Mouse (Mus musculus) intestine, postnatal 0 days (tissue): Measurements from ENCODE around the gene Kdelr3. TPM values are rescaled to one million over a fixed set of nuclear protein-coding genes. Genes with fewer than 3 reads are reported as not detected.
A peak's percentile ranks its signal among the peaks of the same experiment; 100 is the strongest.

ENCODE experiments used
- ATAC-seq: fragments of 200-750 bp; cut with Nextera tagmentation; 2 replicates; pipeline ENCODE4 v1.8.0; 2017; ENCODE audit warnings: mild to moderate bottlenecking, moderate TSS enrichment, moderate library complexity
- H3K27ac ChIP-seq: fragments of 300-500 bp; sonication (generic); 2 replicates; pipeline ENCODE4 v1.5.1; 2014; ENCODE audit warnings: mild to moderate bottlenecking, low read depth, low read length, moderate library complexity
- H3K27me3 ChIP-seq: fragments of 300-500 bp; sonication (generic); replicated peaks from 2 replicates; pipeline ENCODE4 v1.6.1; 2014; ENCODE audit warnings: low read length, mixed read lengths; ENCODE audit not compliant: control insufficient read depth, insufficient read depth
- H3K36me3 ChIP-seq: fragments of 300-500 bp; sonication (generic); 2 replicates; pipeline ENCODE4 v1.6.1; 2014; ENCODE audit warnings: mild to moderate bottlenecking, moderate library complexity; ENCODE audit not compliant: control insufficient read depth, insufficient read depth
- H3K4me1 ChIP-seq: fragments of 300-500 bp; sonication (generic); replicated peaks from 2 replicates; pipeline ENCODE4 v1.6.1; 2014; ENCODE audit warnings: antibody characterized with exemption, low read length, mixed read lengths; ENCODE audit not compliant: control insufficient read depth, insufficient read depth
- H3K4me2 ChIP-seq: fragments of 300-500 bp; sonication (generic); replicated peaks from 2 replicates; pipeline ENCODE4 v1.6.1; 2014; ENCODE audit warnings: low read depth, mild to moderate bottlenecking, moderate library complexity
- H3K4me3 ChIP-seq: fragments of 300-500 bp; sonication (generic); 2 replicates; pipeline ENCODE4 v1.5.1; 2014; ENCODE audit warnings: low read depth, low read length
- H3K9ac ChIP-seq: fragments of 300-500 bp; sonication (generic); 2 replicates; pipeline ENCODE4 v1.6.1; 2014; ENCODE audit warnings: mild to moderate bottlenecking, low read depth, low read length
- H3K9me3 ChIP-seq: fragments of 300-500 bp; sonication (generic); 2 replicates; pipeline ENCODE4 v1.6.1; 2016; ENCODE audit warnings: mixed run types; ENCODE audit not compliant: control insufficient read depth
- CTCF ChIP-seq: sonication (generic); IDR thresholded peaks from 2 replicates; pipeline ENCODE4 v1.5.1; 2016; ENCODE audit warnings: low read depth, mild to moderate bottlenecking, control low read depth, antibody characterized with exemption, moderate library complexity
- WGBS: fragments of 180-500 bp; shearing (Covaris S2); extraction: QIAGEN DNeasy Blood & Tissue Kit; methylation state at CpG from one replicate; pipeline ENCODE4 v1.1.7; 2014; 5-methylcytosine and 5-hydroxymethylcytosine counted together
- polyA plus RNA-seq: library from polyadenylated mRNA; unstranded; fragments of >200 nt; fragmentation: Nextera tagmentation; extraction: Ambion mirVana; gene quantifications from 2 replicates; pipeline ENCODE4 v1.2.1, GENCODE M21; 2015

The Kdelr3 gene
- polyA plus RNA-seq, 1 experiment from 2014 or later, result 95.2 TPM

DNA sequence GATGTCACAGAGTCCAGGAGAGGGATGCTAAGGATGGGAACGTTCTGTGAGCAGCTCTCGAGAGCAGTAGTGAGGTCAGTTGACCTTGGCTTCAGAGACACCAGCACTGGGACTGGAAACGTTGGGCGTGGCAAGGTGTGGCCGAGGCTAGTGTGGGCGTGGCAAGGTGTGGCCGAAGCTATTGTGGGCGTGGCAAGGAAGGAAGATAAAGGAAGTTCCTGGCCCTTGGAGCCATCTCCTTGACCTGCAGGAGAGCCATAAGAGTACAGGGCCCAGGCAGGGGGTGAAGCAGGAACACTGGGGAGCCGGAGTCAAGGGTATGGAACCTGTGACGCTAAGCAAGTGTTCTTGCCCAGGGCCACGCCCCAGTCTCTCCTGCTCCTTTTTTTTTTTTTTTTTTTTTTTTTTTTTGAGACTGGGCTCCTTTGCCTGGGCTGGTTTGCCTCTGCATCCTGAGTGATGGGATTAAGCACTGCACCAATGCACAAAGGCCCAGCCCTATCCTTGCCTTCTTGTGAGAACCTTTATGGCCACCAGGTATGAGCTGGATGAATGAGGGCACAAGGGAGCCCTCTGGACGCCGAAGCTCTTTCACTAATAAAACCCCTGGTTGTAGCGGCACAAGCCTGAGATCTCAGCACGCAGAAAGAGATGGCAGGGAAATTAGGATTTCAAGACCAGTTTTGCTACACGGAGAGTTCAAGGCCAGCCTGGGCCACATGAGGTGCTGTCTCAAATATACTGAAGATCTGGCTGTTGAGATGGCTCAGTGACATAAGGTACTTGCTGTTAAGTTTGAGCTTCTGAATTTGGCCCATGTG is 3.4 kb downstream of the Kdelr3 start:
- Histone ChIP-seq H3K27ac (no peak overlapping the region), H3K4me1 (peaks cover 3% of the 10 kb centered on the region; the same call in 1 of the 2 replicates), H3K4me2 (no peak overlapping the region), H3K9ac (no peak overlapping the region), H3K4me3 (no peak overlapping the region), H3K27me3 (peaks cover 14% of the 10 kb centered on the region; the same call in 1 of the 2 replicates), H3K9me3 (no peaks in the 10 kb centered on the region), H3K36me3 (peaks cover 14% of the 10 kb centered on the region; the same call in 1 of the 2 replicates)
- TF ChIP-seq CTCF, result no peak
- WGBS, result 43% methylated on average over 16 of the region's 16 CpGs
- no peak for ATAC-seq

DNA sequence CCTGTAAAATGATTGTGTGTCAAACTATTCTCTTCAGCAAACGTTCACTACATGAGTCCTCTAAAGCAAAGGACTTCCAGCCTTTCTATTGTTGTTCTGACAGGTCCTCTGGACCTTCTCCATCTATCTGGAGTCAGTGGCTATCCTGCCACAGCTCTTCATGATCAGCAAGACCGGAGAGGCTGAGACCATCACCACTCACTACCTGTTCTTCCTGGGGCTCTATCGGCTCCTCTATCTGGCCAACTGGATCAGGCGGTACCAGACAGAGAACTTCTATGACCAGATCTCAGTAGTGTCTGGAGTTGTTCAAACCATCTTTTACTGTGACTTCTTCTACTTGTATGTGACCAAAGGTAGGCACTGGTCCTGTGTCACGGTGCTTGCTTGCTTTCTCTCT is 9.4 kb downstream of the Kdelr3 start:
- TF ChIP-seq CTCF, result no peak
- no peak overlapping the region for H3K4me2 ChIP-seq
- no peak overlapping the region for H3K27ac ChIP-seq
- peaks cover 50% of the 10 kb centered on the region for H3K36me3 ChIP-seq
- ATAC-seq, result no peak
- no peak overlapping the region for H3K4me3 ChIP-seq
- H3K27me3 ChIP-seq, result no peaks in the 10 kb centered on the region
- H3K9ac ChIP-seq, result no peak overlapping the region
- no peaks in the 10 kb centered on the region for H3K4me1 ChIP-seq
- WGBS, result 88% methylated on average over 5 of the region's 5 CpGs
- H3K9me3 ChIP-seq, result no peaks in the 10 kb centered on the region

DNA sequence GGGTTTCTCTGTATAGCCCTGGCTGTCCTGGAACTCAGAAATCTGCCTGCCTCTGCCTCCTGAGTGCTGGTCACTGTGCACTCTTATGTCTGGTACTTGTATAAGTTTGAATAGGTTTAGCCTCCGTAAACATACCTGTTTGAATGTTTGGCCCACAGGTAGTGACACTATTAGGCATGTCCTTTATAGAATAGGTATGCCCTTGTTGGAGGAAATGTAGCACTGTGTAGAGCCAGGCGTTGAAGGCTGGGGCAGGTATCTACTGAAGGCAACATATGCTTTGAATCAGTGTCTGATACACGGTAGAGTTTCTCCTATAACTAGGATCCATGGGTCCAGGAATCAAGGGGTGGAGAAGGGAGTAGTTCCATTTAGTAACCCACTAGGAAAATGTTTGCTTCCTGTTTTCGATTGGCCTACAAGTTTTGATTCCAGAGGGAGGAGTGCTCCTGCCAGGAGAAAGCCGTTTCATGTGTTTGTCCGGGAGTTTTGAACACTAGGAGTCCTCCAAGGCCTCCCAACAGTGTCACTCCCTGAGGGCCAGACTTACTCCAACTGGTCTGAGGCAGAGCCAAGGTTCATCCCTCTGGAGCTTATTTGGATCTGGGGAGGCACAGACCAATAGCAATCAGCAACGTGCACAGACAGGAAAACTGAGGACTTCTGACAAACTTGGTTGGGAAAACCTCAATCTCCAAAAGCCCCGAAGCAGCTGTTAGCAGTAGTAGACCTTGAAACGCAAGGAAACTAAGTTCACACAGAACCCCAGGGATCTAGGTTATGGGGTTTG is 10.0 kb downstream of the Kdelr3 start:
- no peak for ATAC-seq
- TF ChIP-seq CTCF, result peak; percentile 14; the same call in 1 of the 2 replicates
- no peak overlapping the region for H3K4me2 ChIP-seq
- WGBS, result 54% methylated on average over 9 of the region's 9 CpGs
- H3K36me3 ChIP-seq, result peaks cover 55% of the 10 kb centered on the region
- no peak overlapping the region for H3K27ac ChIP-seq
- H3K9me3 ChIP-seq, result no peaks in the 10 kb centered on the region
- no peaks in the 10 kb centered on the region for H3K4me1 ChIP-seq
- H3K9ac ChIP-seq, result no peak overlapping the region
- H3K27me3 ChIP-seq, result no peaks in the 10 kb centered on the region
- H3K4me3 ChIP-seq, result no peak overlapping the region

DNA sequence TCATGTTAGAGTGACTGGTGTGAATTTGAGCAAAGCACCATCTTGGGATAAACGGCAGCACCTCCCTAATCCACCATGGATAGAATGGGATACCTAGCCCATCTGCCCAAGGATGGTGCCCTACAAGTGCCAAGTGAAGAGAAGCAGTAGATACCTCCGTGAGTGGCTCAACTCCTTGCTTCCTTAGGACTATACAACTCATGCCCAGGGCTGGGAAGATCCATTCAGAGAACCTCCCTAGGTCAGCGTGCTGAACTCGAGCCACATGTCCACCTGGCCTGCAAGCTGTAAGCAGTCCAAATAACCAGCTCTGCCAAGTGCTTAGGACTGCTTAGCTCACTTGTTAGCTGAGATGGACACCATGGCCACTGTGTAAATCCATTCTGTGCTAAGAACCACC is 11.0 kb downstream of the Kdelr3 start:
- TF ChIP-seq CTCF, result no peak
- Histone ChIP-seq H3K27me3 (no peaks in the 10 kb centered on the region), H3K27ac (no peak overlapping the region; the same call in 1 of the 2 replicates), H3K4me2 (no peak overlapping the region), H3K4me3 (no peak overlapping the region), H3K36me3 (peaks cover 65% of the 10 kb centered on the region), H3K9me3 (no peaks in the 10 kb centered on the region), H3K9ac (no peak overlapping the region), H3K4me1 (no peaks in the 10 kb centered on the region)
- ATAC-seq, result no peak
- WGBS, result 73% methylated on average over 4 of the region's 4 CpGs

DNA sequence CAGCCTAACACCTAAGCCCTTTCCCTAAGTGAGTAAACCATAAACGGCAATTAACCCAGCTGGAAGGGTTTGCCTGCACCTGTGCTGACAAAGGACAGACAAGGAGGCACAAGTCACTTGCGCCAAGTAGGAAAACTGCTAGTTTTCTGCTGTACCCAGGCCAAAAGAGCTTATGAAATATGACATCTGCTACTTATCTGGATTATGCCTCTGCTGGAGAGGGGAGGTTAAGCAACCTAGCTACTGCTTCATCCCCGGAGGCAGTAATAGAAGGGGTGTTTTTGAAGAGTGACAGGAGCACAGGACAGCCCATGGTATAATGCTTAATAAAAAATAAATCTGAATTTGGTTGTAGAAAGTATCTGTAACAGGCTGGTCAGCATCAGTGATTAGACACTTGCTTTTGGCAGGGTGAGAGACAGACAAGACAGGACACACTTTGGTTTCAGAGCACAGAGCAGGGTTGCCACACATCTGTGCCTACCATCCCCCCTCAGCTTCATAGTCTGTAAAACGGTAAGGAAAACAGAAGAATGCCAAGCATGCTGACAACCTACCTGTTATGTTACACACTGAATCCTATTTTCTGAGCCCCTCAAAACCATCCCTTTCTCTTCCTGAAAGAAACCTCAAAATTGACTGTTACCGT is 11.9 kb downstream of the Kdelr3 start:
- Histone ChIP-seq H3K4me1 (no peaks in the 10 kb centered on the region), H3K27ac (0 out of 2 replicates have a peak overlapping the region, but pooled peaks have one; percentile 35), H3K27me3 (no peaks in the 10 kb centered on the region), H3K4me2 (no peak overlapping the region), H3K36me3 (peaks cover 67% of the 10 kb centered on the region), H3K9me3 (no peaks in the 10 kb centered on the region), H3K9ac (no peak overlapping the region), H3K4me3 (no peak overlapping the region)
- TF ChIP-seq CTCF, result peak; percentile 25; the same call in 1 of the 2 replicates
- no peak for ATAC-seq
- 61% methylated on average over 5 of the region's 5 CpGs for WGBS

DNA sequence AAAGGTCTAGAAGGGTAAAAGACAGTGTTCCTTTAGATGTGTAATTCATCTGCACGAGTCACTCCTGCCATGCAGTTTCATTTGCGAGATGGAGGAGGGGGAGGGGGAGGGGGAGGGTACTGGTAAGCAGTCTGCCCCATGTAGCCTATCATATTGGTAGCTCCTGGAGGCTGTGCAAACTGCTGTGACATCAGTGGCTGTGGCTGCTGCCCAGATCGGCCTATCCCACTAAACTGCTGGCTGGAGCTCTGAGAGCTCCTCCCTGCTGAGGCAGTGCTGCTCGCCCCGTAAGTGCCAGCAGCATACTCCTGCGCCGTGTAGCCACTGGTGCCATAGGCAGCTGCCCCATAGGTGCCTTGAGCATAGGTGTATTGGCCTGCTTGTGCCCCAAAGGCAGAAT is 13.7 kb downstream of the Kdelr3 start:
- Histone ChIP-seq H3K4me1 (no peaks in the 10 kb centered on the region), H3K4me3 (no peak overlapping the region), H3K4me2 (no peak overlapping the region), H3K27me3 (no peaks in the 10 kb centered on the region), H3K27ac (no peak overlapping the region), H3K9me3 (no peaks in the 10 kb centered on the region), H3K36me3 (peaks cover 76% of the 10 kb centered on the region), H3K9ac (no peak overlapping the region)
- WGBS, result 67% methylated on average over 7 of the region's 7 CpGs
- no peak for TF ChIP-seq CTCF
- no peak for ATAC-seq
